Mouse (Mus musculus) midbrain, embryonic 14.5 days (tissue): Measurements from ENCODE around the gene Card19. TPM values are rescaled to one million over a fixed set of nuclear protein-coding genes. Genes with fewer than 3 reads are reported as not detected.

Source experiments
- ATAC-seq: fragments of 200-750 bp; cut with Nextera tagmentation; 2 replicates; pipeline ENCODE4 v1.8.0; 2017; ENCODE audit warnings: moderate number of reproducible peaks, moderate library complexity; ENCODE audit not compliant: low FRiP score, low TSS enrichment
- DNase-seq: peaks from one replicate; pipeline ENCODE4 v3.0.0-alpha.2; 2015
- H3K27ac ChIP-seq: fragments of 300-500 bp; sonication (generic); replicated peaks from 2 replicates; pipeline ENCODE4 v1.5.1; 2014; ENCODE audit warnings: mild to moderate bottlenecking, low read depth, low read length, moderate library complexity
- H3K27me3 ChIP-seq: fragments of 300-500 bp; sonication (generic); 2 replicates; pipeline ENCODE4 v1.6.1; 2014; ENCODE audit warnings: low read length, control low read depth, mixed read lengths; ENCODE audit not compliant: control insufficient read depth, insufficient read depth
- H3K36me3 ChIP-seq: fragments of 300-500 bp; sonication (generic); 2 replicates; pipeline ENCODE4 v1.6.1; 2014; ENCODE audit warnings: low read length, control low read depth; ENCODE audit not compliant: control insufficient read depth, insufficient read depth
- H3K4me1 ChIP-seq: fragments of 300-500 bp; sonication (generic); 2 replicates; pipeline ENCODE4 v1.6.1; 2014; ENCODE audit warnings: mild to moderate bottlenecking, antibody characterized with exemption, low read length, control low read depth; ENCODE audit not compliant: control insufficient read depth, insufficient read depth
- H3K4me2 ChIP-seq: fragments of 300-500 bp; sonication (generic); 2 replicates; pipeline ENCODE4 v1.6.1; 2014; ENCODE audit warnings: mild to moderate bottlenecking, low read length, moderate library complexity
- H3K4me3 ChIP-seq: fragments of 300-500 bp; sonication (generic); replicated peaks from 2 replicates; pipeline ENCODE4 v1.5.1; 2014; ENCODE audit warnings: low read depth, low read length
- H3K9ac ChIP-seq: fragments of 300-500 bp; sonication (generic); replicated peaks from 2 replicates; pipeline ENCODE4 v1.6.1; 2014; ENCODE audit warnings: mild to moderate bottlenecking, low read length, moderate library complexity
- H3K9me3 ChIP-seq: fragments of 300-500 bp; sonication (generic); 2 replicates; pipeline ENCODE4 v1.6.1; 2016; ENCODE audit warnings: low read length, control low read depth, mixed read lengths; ENCODE audit not compliant: control insufficient read depth
- WGBS: fragments of 180-500 bp; shearing (Covaris S2); extraction: QIAGEN DNeasy Blood & Tissue Kit; methylation state at CpG from one replicate; pipeline ENCODE4 v1.1.7; 2014; 5-methylcytosine and 5-hydroxymethylcytosine counted together
- polyA plus RNA-seq: library from polyadenylated mRNA; unstranded; fragments of >200 nt; fragmentation: Nextera tagmentation; extraction: Ambion mirVana; gene quantifications from 2 replicates; pipeline ENCODE4 v1.2.1, GENCODE M21; 2014

The Card19 gene
- polyA plus RNA-seq, 1 experiment from 2014 or later = 20.6 TPM

DNA sequence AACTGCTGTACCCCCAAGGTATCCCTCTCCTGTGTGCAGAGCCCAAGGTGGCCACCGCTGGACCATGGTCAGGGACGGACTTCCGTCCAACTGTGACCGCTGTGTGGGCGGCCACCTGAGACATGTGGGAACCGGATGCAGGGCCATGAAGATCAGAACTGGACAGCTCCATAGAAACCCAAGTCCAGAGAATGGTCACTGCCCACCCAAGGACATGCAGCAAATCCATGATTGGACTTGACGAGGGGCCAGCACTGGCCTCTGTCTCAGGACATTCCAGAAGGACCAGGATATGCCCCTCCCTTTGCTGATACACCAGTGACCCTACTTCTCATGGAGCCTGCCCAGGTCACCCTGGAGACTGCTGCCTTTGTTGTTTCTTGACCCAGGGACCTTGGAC is 20.2 kb downstream of the Card19 start:
- H3K9me3 ChIP-seq = no peaks in the 10 kb centered on the region
- no peaks in the 10 kb centered on the region for H3K36me3 ChIP-seq
- no peak overlapping the region for H3K4me2 ChIP-seq
- WGBS = 92% methylated on average over 7 of the region's 7 CpGs
- ATAC-seq (no peak), DNase-seq (no peak)
- no peaks in the 10 kb centered on the region for H3K4me1 ChIP-seq
- no peaks in the 10 kb centered on the region for H3K27me3 ChIP-seq
- no peak overlapping the region for H3K9ac ChIP-seq
- H3K4me3 ChIP-seq = no peak overlapping the region
- no peak overlapping the region for H3K27ac ChIP-seq

DNA sequence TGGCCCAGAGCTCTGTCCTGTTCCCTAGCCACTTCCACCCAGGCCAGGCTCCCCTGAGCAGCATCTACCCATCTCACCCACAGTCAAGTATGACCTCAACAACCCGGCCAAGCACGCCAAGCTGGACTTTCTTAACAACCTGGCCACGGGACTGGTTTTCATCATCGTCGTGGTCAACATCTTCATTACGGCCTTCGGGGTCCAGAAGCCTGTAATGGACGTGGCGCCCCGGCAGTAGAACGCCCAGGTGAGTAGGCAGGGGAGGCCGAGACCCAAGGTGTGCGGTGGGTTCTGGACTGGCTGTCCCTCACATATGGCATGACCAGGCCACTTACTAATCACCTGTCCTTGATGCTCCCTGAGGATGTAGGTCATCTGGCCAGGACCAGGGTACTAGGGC is 21.0 kb downstream of the Card19 start:
- Histone ChIP-seq H3K4me2 (no peak overlapping the region), H3K9ac (no peak overlapping the region), H3K36me3 (no peaks in the 10 kb centered on the region), H3K9me3 (no peaks in the 10 kb centered on the region), H3K27me3 (no peaks in the 10 kb centered on the region), H3K4me1 (no peaks in the 10 kb centered on the region), H3K4me3 (no peak overlapping the region), H3K27ac (no peak overlapping the region)
- ATAC-seq = no peak
- 94% methylated on average over 13 of the region's 13 CpGs for WGBS
- no peak for DNase-seq

GRCm38 (mm10) chr13:49193650-49194049 is 22.2 kb downstream of the Card19 start:
- no peak overlapping the region for H3K4me3 ChIP-seq
- DNase-seq (no peak), ATAC-seq (no peak)
- no peaks in the 10 kb centered on the region for H3K27me3 ChIP-seq
- H3K4me2 ChIP-seq = no peak overlapping the region
- no peak overlapping the region for H3K9ac ChIP-seq
- no peaks in the 10 kb centered on the region for H3K9me3 ChIP-seq
- no peaks in the 10 kb centered on the region for H3K4me1 ChIP-seq
- WGBS = 95% methylated on average over 17 of the region's 17 CpGs
- no peaks in the 10 kb centered on the region for H3K36me3 ChIP-seq
- no peak overlapping the region for H3K27ac ChIP-seq

GRCm38 (mm10) chr13:49192156-49192855 is 23.5 kb downstream of the Card19 start:
- Histone ChIP-seq H3K27me3 (no peaks in the 10 kb centered on the region), H3K4me2 (no peak overlapping the region), H3K9me3 (no peaks in the 10 kb centered on the region), H3K27ac (no peak overlapping the region), H3K36me3 (no peaks in the 10 kb centered on the region), H3K9ac (no peak overlapping the region), H3K4me1 (peaks cover 10% of the 10 kb centered on the region; the same call in 1 of the 2 replicates), H3K4me3 (no peak overlapping the region)
- WGBS = 78% methylated on average over 16 of the region's 16 CpGs
- DNase-seq = no peak
- no peak for ATAC-seq

- Histone ChIP-seq H3K4me3 (no peak overlapping the region), H3K9ac (no peak overlapping the region), H3K4me2 (no peak overlapping the region), H3K9me3 (no peaks in the 10 kb centered on the region), H3K36me3 (no peaks in the 10 kb centered on the region), H3K4me1 (peaks cover 10% of the 10 kb centered on the region), H3K27ac (no peak overlapping the region), H3K27me3 (no peaks in the 10 kb centered on the region)
- ATAC-seq (no peak), DNase-seq (no peak)
- whole genome bisulfite sequencing = 59% methylated on average over 5 of the region's 5 CpGs
These were observed 24.2 kb downstream of the Card19 start for GRCm38 (mm10) chr13:49191673-49192035.

- Histone ChIP-seq H3K27ac (no peak overlapping the region), H3K9ac (0 out of 2 replicates have a peak overlapping the region, but pooled peaks have one; percentile 10), H3K4me3 (no peak overlapping the region), H3K4me1 (peaks cover 10% of the 10 kb centered on the region), H3K4me2 (no peak overlapping the region), H3K9me3 (no peaks in the 10 kb centered on the region), H3K36me3 (no peaks in the 10 kb centered on the region), H3K27me3 (no peaks in the 10 kb centered on the region)
- WGBS = 75% methylated on average over 7 of the region's 7 CpGs
- DNase-seq (no peak), ATAC-seq (no peak)
These were observed 24.8 kb downstream of the Card19 start for GRCm38 (mm10) chr13:49190876-49191672.

- H3K9ac ChIP-seq = no peak overlapping the region
These were observed 25.6 kb downstream of the Card19 start for GRCm38 (mm10) chr13:49189970-49190870.

GRCm38 (mm10) chr13:49188966-49189360 is 26.9 kb downstream of the Card19 start:
- no peaks in the 10 kb centered on the region for H3K9me3 ChIP-seq
- H3K9ac ChIP-seq = no peak overlapping the region
- H3K27me3 ChIP-seq = no peaks in the 10 kb centered on the region
- no peak overlapping the region for H3K4me2 ChIP-seq
- H3K27ac ChIP-seq = no peak overlapping the region
- no peak for ATAC-seq
- H3K36me3 ChIP-seq = no peaks in the 10 kb centered on the region
- 59% methylated on average over 2 of the region's 2 CpGs for WGBS
- peaks cover 10% of the 10 kb centered on the region for H3K4me1 ChIP-seq
- DNase-seq = no peak
- no peak overlapping the region for H3K4me3 ChIP-seq

More at GRCm38 (mm10) chr13:49189970-49190870, 25.6 kb downstream of the Card19 start:
- no peaks in the 10 kb centered on the region for H3K9me3 ChIP-seq
- H3K4me3 ChIP-seq = no peak overlapping the region
- no peak for ATAC-seq
- H3K27me3 ChIP-seq = no peaks in the 10 kb centered on the region
- DNase-seq = no peak
- H3K4me1 ChIP-seq = peaks cover 10% of the 10 kb centered on the region
- H3K27ac ChIP-seq = no peak overlapping the region
- H3K36me3 ChIP-seq = no peaks in the 10 kb centered on the region
- 84% methylated on average over 12 of the region's 12 CpGs for WGBS
- H3K4me2 ChIP-seq = no peak overlapping the region
